Mouse (Mus musculus): ENCODE measurements around the gene Myo15b.
A peak's percentile ranks its signal among the peaks of the same experiment; 100 is the strongest.

The Myo15b gene

DNA sequence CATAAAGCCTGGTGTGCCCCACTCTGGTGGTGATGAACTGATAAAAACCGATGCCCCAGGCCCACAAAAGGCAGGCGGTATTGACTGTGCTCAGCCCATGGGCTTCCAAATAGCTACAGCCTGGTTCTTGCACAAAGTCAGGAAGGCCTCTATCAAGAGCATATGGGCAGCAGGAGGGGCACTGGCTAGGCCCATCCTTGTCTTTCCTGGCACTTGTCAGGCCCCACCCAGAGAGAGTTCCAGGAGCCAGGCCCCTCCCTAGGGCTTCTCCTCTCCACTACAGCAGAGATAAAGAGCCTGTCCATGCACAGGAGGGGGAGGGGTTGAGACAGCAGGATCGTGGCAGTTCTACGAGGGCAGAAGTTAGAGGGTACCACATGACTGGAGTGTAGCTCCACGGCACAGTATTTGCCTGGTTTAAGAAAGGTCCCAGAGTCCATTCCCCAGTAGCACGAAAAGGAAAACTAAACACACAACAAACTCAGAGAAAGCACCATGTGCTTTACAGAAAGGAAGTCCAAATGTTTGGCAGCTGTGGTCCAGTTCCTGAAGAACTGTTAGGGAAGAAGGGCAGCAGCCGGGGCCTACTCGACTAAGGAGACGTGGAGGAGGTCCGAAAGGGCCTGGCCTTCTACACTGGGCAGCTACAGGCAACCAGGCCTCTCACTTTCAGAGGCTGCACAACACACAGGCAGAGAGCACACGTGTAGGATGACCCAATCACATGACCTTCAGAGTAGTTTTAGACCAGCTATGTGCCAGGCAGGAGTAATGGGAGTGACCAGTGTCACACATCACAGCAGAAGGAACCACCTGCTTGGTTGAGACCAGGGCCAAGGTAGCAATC lies 45.4 kb downstream of the Myo15b start:
- DNase-seq = peak; percentile 73

DNA sequence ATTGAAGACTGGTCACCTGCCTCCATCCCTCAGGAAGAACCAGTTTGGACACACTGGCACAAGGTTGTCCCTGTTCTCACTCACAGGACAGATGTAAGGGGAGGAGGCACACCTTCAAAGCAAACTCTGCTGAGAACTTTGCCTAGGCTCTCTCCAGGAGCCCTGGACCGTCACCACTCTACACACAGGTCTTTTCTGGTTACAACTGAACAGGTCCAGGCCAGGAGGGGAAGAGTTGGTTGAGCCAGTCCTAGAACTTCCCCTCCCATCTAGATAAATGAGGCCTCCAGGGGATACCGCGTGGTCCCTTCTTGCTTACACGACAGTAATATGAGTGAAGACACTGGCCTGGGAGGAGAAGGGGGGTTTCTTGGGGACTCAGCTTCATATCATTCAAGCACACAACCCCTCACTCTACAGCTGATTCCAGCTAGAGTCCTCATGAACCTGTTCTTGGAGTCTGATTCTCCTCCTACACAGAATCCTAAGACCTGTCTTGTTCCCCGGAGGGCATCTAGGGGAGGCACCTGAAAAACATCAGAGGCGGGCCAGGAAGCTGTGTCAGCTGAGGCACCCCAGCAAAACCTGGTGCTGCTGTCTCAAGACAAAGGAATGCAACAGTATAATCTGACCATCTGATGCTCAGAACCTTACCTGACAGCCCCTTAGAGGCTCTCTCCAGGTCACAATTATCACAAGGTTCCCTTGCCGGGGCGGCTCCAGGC lies 46.2 kb downstream of the Myo15b start:
- DNase-seq = no peak

- peak; percentile 33 for DNase-seq
Observed at GRCm38 (mm10) chr11:115904956-115905790, 47.0 kb downstream of the Myo15b start.

- DNase-seq = no peak
Observed at GRCm38 (mm10) chr11:115906116-115906515, 47.9 kb downstream of the Myo15b start.

DNA sequence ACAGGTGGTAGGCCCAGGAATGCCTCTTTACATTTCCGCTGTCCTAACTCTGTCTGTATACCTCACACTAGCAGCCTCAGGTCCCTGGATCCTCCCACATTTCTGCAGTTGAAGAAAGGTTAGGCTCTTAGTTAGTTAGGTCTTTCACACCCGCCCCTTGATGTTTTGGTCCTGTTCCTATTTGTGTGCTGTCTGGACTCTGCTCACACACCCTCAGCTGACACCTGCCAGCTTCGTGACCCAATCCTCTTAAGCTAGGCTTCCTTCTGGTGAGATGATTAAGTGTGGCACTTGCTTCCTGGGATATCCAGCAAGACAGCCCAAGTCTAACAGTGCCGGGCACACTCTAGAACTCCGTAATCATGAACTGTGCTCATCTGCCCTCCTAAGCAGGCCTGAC lies 48.3 kb downstream of the Myo15b start:
- DNase-seq = no peak

DNA sequence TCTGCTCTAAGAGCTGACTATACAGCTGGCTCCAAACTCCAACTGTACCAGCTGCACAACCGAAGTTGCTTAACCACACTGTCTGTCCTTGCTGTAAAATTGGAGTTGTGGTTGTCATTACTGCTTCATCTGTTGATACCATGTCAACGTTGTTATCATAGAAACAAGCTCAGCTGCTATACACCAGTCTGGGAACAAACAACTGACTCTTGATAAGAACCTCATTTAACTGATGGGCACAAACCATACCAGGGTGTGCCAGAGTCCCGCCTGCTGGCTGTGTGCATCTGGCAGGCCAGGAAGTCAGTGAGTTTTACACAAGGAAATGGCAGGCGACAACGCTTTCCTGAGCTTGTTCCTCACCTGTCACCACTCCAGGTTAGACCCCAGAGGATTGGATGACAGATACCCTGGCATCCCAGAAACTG lies 52.9 kb downstream of the Myo15b start:
- peak; percentile 54 for DNase-seq

GRCm38 (mm10) chr11:115911632-115912376 lies 53.6 kb downstream of the Myo15b start, which contains the start of gene Smim6:
Gene Smim6 (plus strand): TSS chr11:115912017.
- peak; percentile 56 for DNase-seq

- DNase-seq = no peak
Observed at GRCm38 (mm10) chr11:115916579-115916978, 58.4 kb downstream of the Myo15b start.

DNA sequence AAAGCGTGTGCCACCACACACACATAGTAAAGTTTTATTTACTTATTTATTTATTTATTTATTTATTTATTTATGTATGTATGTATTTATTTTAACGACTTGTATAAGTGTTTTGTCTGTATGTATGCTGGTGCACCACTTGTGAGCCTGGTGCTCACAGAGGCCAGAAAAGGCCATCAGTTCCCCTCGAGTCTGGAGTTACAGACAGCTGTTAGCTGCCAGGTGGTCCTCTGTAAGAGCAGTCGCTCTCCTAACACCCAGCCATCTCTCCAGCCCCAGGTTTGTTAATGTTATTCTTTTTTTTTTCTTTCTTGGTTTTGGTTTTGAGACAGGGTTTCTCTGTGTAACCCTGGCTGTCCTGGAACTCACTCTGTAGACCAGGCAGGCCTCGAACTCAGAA lies 60.4 kb downstream of the Myo15b start:
- DNase-seq = no peak

- no peak for DNase-seq
Observed at GRCm38 (mm10) chr11:115919073-115919472, 60.9 kb downstream of the Myo15b start.

DNA sequence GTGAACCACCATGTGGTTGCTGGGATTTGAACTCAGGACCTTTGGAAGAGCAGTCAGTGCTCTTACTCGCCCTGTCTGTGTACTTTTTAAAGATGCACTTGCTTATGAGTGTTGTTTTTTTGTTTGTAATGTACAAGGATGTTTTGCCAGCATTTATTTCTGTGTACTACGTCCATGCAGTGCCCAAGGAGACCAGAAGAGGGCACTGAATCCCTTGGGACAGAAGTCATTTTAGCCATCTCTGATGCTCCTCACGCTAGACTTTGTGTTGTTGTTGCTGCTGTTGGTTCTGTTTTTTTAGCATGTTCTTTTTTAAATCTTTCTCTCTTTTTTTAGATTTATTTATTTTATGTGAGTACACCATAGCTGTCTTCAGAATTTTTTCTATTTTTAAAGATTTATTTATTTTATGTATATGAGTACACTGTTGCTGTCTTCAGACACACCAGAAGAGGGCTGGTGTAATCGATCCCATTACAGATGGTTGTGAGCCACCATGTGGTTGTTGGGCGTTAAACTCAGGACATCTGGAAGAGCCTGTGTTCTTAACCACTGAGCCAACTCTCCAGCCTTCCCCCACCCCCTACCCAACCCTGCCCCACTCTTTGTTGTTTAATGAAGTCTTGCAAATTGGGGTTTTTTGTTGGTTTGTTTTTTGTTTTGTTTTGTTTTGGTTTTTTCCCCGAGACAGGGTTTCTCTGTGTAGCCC lies 62.1 kb downstream of the Myo15b start:
- peak; percentile 67 for DNase-seq

GRCm38 (mm10) chr11:115921986-115922385 lies 63.8 kb downstream of the Myo15b start:
- no peak for DNase-seq

GRCm38 (mm10) chr11:115929031-115929430 lies 70.8 kb downstream of the Myo15b start:
- no peak for DNase-seq

GRCm38 (mm10) chr11:115929818-115930217 lies 71.6 kb downstream of the Myo15b start:
- no peak for DNase-seq

DNA sequence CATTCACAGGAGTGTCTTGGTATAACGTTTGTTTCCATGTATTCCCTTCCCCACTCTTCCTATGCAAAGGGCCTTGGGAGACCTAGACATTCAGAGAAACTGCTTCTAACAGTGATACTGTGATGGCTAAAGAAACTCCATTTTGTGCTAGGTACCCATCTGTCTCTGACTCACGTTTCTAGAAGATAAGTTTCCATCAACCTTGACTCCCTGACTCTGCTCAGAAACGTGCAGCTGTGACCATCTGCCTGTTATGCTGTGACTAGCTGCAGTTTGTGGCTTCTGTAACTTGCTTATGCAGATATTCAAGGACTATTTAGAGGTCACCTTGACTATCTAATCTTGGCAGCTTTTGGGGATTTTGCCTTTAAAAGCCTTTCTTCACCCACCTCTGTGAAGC lies 73.0 kb downstream of the Myo15b start:
- no peak for DNase-seq

DNA sequence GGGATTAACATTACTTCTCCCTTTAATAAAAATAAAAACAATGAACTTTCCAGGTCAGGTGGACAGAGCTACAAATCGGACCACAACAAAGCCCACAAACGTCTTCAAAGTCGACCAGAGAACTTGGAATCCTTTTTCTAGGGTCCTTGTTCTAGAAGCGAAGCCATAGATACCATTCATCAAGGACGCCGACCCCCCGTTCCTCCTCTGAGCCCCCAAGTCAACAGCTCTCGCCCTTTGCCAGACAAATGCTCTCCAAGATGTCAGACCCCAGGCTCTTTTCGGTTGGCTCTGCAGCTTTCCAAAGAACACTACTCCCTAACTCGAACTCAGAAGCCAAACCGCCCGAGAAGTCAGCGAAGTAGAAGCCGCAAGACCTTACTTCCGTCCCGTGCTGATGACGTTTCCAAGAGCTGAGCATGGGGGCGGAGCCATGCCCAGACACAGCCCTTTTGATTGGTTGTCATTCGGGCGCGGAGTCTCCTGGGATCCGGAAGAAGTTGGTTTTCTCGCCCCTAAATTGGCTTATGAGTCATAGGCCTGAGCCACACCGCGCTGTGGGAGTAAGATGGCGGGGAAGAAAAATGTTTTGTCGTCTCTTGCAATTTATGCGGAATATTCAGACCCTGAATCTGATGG lies 75.0 kb downstream of the Myo15b start, which contains the start of the genes Sap30bp and Recql5:
Sap30bp (plus strand) TSS at position 175 of the 639 bp plus-strand sequence.
Recql5 (minus strand) TSS at position 370 of the 639 bp plus-strand sequence.
- peak; percentile 99 for DNase-seq

DNA sequence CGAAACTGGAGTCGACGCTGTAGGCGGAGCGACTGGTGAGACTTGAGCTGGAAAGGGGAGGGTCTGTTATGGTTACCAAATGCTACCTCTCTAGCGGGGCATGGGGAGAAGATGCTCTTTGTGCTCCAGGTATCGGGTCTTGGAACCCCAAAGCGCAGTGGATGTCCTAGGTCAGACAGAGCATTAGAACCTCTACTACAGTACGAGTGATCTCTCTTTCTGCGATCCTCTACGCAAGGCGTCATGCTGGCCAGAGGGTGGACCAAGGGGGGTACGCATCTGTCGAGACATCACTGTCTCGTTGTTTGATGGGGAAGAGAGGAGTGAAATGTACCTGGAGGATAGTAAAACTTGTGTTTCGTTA lies 75.5 kb downstream of the Myo15b start:
- no peak for DNase-seq

DNA sequence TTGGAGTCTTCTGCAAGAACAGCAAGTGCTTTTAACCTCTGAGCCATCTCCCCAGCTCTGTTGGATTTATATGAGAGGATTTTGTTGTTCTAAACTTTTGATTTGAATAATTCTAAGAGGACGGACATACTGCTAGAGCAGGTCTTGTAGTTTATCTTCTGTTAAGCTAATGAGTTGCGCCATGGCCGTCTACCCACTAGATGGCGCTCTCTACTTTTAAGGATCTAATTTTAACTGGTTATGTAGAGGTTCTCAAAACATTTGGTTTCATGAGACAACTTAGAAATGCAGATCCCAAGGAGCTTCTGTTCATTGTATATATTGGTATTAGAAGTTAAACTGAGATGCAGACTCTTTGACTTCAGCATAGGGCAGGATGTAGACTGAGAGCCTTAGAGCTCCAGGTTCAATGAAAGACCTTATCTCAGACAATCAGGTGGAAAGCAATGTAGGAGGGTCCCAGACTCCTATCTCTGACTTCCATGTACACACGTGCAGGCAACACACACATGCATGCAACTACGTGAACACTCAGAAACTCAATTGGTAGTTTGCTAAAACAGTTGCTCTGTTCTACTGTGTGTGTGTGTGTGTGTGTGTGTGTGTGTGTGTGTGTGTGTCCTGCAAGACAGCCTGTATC lies 81.6 kb downstream of the Myo15b start:
- peak; percentile 78 for DNase-seq

- no peak for DNase-seq
Observed at GRCm38 (mm10) chr11:115941980-115942379, 83.8 kb downstream of the Myo15b start.
